Mouse (Mus musculus) embryonic fibroblast, embryonic 13.5 days (primary cell): ENCODE data around the gene Kif16b. TPM values are rescaled to one million over a fixed set of nuclear protein-coding genes. Genes with fewer than 3 reads are reported as not detected.
"Not testable (repeated sequence)": the region's sequence is repeated elsewhere in the genome, so short reads cannot be mapped to it uniquely, and the experiment has no call there.

Experiments used
- H3K27ac ChIP-seq: 2 replicates; pipeline ENCODE4 v1.5.1; 2012; ENCODE audit warnings: low read length, control low read depth, inconsistent platforms; ENCODE audit not compliant: insufficient read depth
- H3K4me1 ChIP-seq: 2 replicates; pipeline ENCODE4 v1.6.1; 2011; ENCODE audit warnings: low read length; ENCODE audit not compliant: control insufficient read depth, insufficient read depth
- H3K4me3 ChIP-seq: 2 replicates; pipeline ENCODE4 v1.5.1; 2011; ENCODE audit warnings: mild to moderate bottlenecking, control low read depth, low read length; ENCODE audit not compliant: insufficient read depth
- CTCF ChIP-seq: IDR thresholded peaks from 2 replicates; pipeline ENCODE4 v1.5.1; 2011; ENCODE audit warnings: mild to moderate bottlenecking, control low read depth, low read length, moderate library complexity, borderline replicate concordance; ENCODE audit not compliant: insufficient read depth
- POLR2A ChIP-seq: IDR thresholded peaks from 2 replicates; pipeline ENCODE4 v1.6.1; 2011; ENCODE audit warnings: low read depth, mild to moderate bottlenecking, control low read depth, low read length, moderate library complexity
- polyA plus RNA-seq: library from polyadenylated mRNA; stranded (reverse); fragments of >200 nt; gene quantifications from 2 replicates; pipeline ENCODE4 v1.2.4, GENCODE M21; 2011; ENCODE audit warnings: low read depth; ENCODE audit not compliant: missing spikeins, insufficient read length

Gene Kif16b
- polyA plus RNA-seq, 1 experiment = 13.7 TPM

DNA sequence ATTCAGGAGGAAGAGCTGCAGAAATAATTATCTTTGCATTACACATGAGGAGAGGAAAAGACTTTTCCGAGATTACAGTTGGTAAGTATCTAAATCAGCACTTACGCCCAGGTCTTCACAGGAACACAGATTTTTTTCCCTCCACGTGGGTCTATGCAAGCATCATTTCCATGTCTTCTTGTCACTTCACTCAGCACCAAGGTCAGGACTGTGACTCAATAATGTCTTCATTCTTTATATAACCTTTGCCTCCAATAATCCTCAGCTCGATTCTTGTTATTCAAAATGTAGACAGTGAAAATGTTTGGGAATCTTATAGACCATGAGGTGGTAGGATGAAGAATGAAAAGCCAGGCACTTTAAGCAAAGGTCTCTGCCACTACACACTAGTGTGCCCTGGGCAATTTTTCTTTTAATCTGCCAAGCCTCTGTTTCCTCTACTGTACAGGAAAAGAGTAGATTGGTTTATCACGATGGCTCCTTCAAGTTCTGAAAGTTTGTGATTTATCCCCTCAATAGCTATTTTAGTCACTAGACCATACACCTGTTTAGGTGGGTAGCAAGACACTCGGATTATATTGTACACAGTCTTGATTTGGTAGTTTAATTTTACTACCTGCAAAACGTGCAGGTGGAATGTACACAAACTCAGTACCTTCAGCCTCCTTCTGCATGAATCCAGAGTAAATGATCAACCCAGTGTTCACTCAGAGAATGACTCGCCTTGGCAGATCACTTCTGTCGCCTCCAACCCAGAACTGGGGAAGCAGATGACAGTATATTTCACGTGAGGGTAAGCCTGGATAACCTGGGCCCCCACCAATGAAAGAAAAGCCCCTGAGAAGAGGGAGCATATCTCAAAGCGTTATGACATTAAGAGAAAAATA is 316.2 kb downstream of the Kif16b start:
- TF ChIP-seq POLR2A = no peak
- TF ChIP-seq CTCF = no peak
- no peaks in the 10 kb centered on the region for H3K4me1 ChIP-seq
- no peak overlapping the region for H3K4me3 ChIP-seq
- no peak overlapping the region for H3K27ac ChIP-seq

GRCm38 (mm10) chr2:142580449-142580848 is 320.9 kb downstream of the Kif16b start:
- no peak overlapping the region for H3K27ac ChIP-seq
- no peak overlapping the region for H3K4me3 ChIP-seq
- no peak for TF ChIP-seq CTCF
- no peak for TF ChIP-seq POLR2A

GRCm38 (mm10) chr2:142577414-142577813 is 323.9 kb downstream of the Kif16b start:
- H3K27ac ChIP-seq, H3K4me1 ChIP-seq, H3K4me3 ChIP-seq: not testable (repeated sequence)

More at GRCm38 (mm10) chr2:142580449-142580848, 320.9 kb downstream of the Kif16b start:
- H3K4me1 ChIP-seq = no peaks in the 10 kb centered on the region

- Histone ChIP-seq H3K27ac (no peak overlapping the region), H3K4me3 (no peak overlapping the region), H3K4me1 (no peaks in the 10 kb centered on the region)
- TF ChIP-seq CTCF = no peak
- no peak for TF ChIP-seq POLR2A
Observed at GRCm38 (mm10) chr2:142569771-142570170, 331.6 kb downstream of the Kif16b start.

Other genes with a start within 250 kb of the Kif16b start
- gene Snrpb2, start 161.5 kb upstream of the Kif16b start, polyA plus RNA-seq = 72.4 and 90.1 TPM in 2 replicates
- not detected in 2 replicates for gene Otor, start 176.9 kb upstream of the Kif16b start, polyA plus RNA-seq